Mouse (Mus musculus) heart, adult 2 months (tissue): ENCODE measurements around the gene Vil1. TPM values are rescaled to one million over a fixed set of nuclear protein-coding genes. Genes with fewer than 3 reads are reported as not detected.
A peak's percentile ranks its signal among the peaks of the same experiment; 100 is the strongest.

Experiments used
- DNase-seq, 2 experiments: peaks; one replicate each; pipeline ENCODE4 v3.0.0; 2021
- H3K27ac ChIP-seq: fragments of 200-600 bp; 2 replicates; pipeline ENCODE4 v1.8.1; 2022
- H3K27me3 ChIP-seq: fragments of 200-500 bp; 2 replicates; pipeline ENCODE4 v1.6.1; 2012; ENCODE audit warnings: mild to moderate bottlenecking, low read length, inconsistent platforms, mixed read lengths; ENCODE audit not compliant: control insufficient read depth, insufficient read depth
- H3K36me3 ChIP-seq: fragments of 200-500 bp; 2 replicates; pipeline ENCODE4 v1.6.1; 2012; ENCODE audit warnings: low read length, inconsistent platforms; ENCODE audit not compliant: control insufficient read depth, insufficient read depth
- H3K4me1 ChIP-seq: fragments of 200-500 bp; 2 replicates; pipeline ENCODE4 v1.6.1; 2011; ENCODE audit warnings: low read length; ENCODE audit not compliant: control insufficient read depth, insufficient read depth
- H3K4me3 ChIP-seq: fragments of 200-600 bp; 2 replicates; pipeline ENCODE4 v1.8.1; 2022
- H3K79me2 ChIP-seq: fragments of 200-500 bp; replicated peaks from 2 replicates; pipeline ENCODE4 v1.6.1; 2012; ENCODE audit warnings: mild to moderate bottlenecking, inconsistent platforms, low read length, moderate library complexity, mixed read lengths; ENCODE audit not compliant: control insufficient read depth, insufficient read depth
- H3K9ac ChIP-seq: fragments of 200-500 bp; 2 replicates; pipeline ENCODE4 v1.6.1; 2012; ENCODE audit warnings: low read depth, mild to moderate bottlenecking, control low read depth, inconsistent platforms, low read length, mixed read lengths
- CTCF ChIP-seq: fragments of 200-600 bp; IDR thresholded peaks from 2 replicates; pipeline ENCODE4 v1.8.1; 2022; ENCODE audit warnings: antibody characterized with exemption, mild to moderate bottlenecking, moderate library complexity
- EP300 ChIP-seq: fragments of 200-500 bp; IDR thresholded peaks from 2 replicates; pipeline ENCODE4 v1.6.1; 2011; ENCODE audit warnings: low read depth, low read length, control low read depth; ENCODE audit not compliant: insufficient read depth
- POLR2A ChIP-seq: fragments of 200-500 bp; IDR thresholded peaks from 2 replicates; pipeline ENCODE4 v1.6.1; 2011; ENCODE audit warnings: mild to moderate bottlenecking, low read depth, low read length, control low read depth; ENCODE audit not compliant: insufficient read depth
- WGBS: fragments of 180-500 bp; shearing (Covaris S2); methylation state at CpG from one replicate; pipeline ENCODE4 v1.1.7; 2018; 5-methylcytosine and 5-hydroxymethylcytosine counted together
- intact Hi-C: fragments of 180-260 bp; cut with DNase I; formaldehyde crosslinking; loops from one replicate; pipeline ENCODE4 v1.15.1; 2025
- polyA plus RNA-seq: library from polyadenylated mRNA; depleted of rRNA; stranded (reverse); fragments of >200 nt; gene quantifications from 2 replicates; pipeline ENCODE4 v1.2.3, GENCODE M21; 2012
- total RNA-seq, 2 experiments: library from RNA; stranded (reverse); gene quantifications; 2 replicates each; pipeline ENCODE4 v1.2.3; 2021

Gene Vil1
- total and polyA plus RNA-seq, 3 experiments, result 0.27 to 0.97 (median 0.80) TPM

GRCm38 (mm10) chr1:74385064-74385463, 24.1 kb upstream of the Vil1 start:
- H3K27ac ChIP-seq, result no peak overlapping the region
- no peaks in the 10 kb centered on the region for H3K36me3 ChIP-seq
- no peaks in the 10 kb centered on the region for H3K79me2 ChIP-seq
- H3K4me1 ChIP-seq, result no peaks in the 10 kb centered on the region; the same call in 1 of the 2 replicates
- no peak overlapping the region for H3K9ac ChIP-seq
- no peak for TF ChIP-seq CTCF
- no peak for TF ChIP-seq POLR2A
- TF ChIP-seq EP300, result no peak
- intact Hi-C loops, result no loop called here
- WGBS, result 94% methylated on average over 10 of the region's 10 CpGs
- DNase-seq, result no peak
- H3K27me3 ChIP-seq, result no peaks in the 10 kb centered on the region
- no peak overlapping the region for H3K4me3 ChIP-seq

DNA sequence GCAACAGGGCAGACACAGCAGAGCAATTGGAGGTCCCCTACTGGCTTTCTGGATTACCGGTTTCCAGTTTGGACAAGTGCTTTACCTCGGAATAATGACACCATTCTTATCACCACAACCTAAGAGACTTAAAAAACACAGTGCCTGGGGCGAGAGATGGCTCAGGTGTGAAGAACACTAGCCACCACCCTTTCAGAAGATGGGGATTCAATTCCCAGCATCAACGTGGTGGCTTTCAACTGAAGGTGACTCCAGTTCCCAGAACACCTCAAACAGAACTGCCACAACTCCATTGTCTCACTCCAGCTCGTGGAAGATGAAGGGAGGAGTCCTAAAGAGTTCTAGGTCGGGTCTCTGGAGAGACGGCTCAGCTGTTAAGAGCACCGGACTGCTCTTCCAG, 23.6 kb upstream of the Vil1 start:
- TF ChIP-seq POLR2A, result no peak
- no peak for TF ChIP-seq CTCF
- no peak for TF ChIP-seq EP300
- Histone ChIP-seq H3K27ac (no peak overlapping the region), H3K9ac (no peak overlapping the region), H3K4me1 (peaks cover 1% of the 10 kb centered on the region; the same call in 1 of the 2 replicates), H3K36me3 (no peaks in the 10 kb centered on the region), H3K79me2 (no peaks in the 10 kb centered on the region), H3K4me3 (no peak overlapping the region), H3K27me3 (no peaks in the 10 kb centered on the region)
- no peak for DNase-seq
- WGBS, result 79% methylated on average over 8 of the region's 8 CpGs
- intact Hi-C loops, result no loop called here

DNA sequence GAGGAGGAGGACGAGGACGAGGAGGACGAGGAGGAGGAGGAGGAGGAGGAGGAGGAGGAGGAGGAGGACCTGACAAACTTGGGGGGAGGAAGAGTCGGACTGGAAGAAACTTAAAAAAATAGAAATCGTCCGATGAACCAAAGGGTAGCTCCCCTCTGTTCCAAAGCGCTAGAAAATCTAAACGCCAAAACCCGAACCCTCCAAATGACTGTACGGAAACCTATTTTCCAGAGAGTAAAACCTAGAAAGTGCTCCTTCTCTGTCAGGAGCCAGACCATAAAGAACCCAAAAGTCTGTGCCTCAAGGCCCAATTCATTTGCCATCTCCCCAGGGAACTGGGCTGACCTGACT, 22.8 kb upstream of the Vil1 start:
- TF ChIP-seq EP300 (no peak), CTCF (no peak), POLR2A (no peak)
- Histone ChIP-seq H3K9ac (peak overlapping the region; percentile 88), H3K4me3 (peak overlapping the region; percentile 63), H3K27me3 (no peaks in the 10 kb centered on the region), H3K79me2 (no peaks in the 10 kb centered on the region), H3K4me1 (peaks cover 1% of the 10 kb centered on the region; the same call in 1 of the 2 replicates), H3K36me3 (no peaks in the 10 kb centered on the region), H3K27ac (peak overlapping the region; percentile 98)
- no peak for DNase-seq
- WGBS, result 34% methylated on average over 7 of the region's 10 CpGs
- intact Hi-C loops, result loop anchor here (2.0 kb wide), 1 partner anchor 74 kb away; no protein-coding TSS in a partner anchor

GRCm38 (mm10) chr1:74386714-74387385, 22.3 kb upstream of the Vil1 start:
- DNase-seq, result peak; percentile 96 to 98
- TF ChIP-seq POLR2A (peak; percentile 88), CTCF (peak; percentile 88), EP300 (0 out of 2 replicates have a peak, but pooled peaks have one; percentile 26)
- no peaks in the 10 kb centered on the region; the same call in 1 of the 2 replicates for H3K79me2 ChIP-seq
- no peaks in the 10 kb centered on the region for H3K36me3 ChIP-seq
- H3K27me3 ChIP-seq, result no peaks in the 10 kb centered on the region
- peaks cover 1% of the 10 kb centered on the region; the same call in 1 of the 2 replicates for H3K4me1 ChIP-seq
- intact Hi-C loops, result loop anchor here (2.0 kb wide), 1 partner anchor 74 kb away; no protein-coding TSS in a partner anchor
- peak overlapping the region; percentile 63 for H3K4me3 ChIP-seq
- peak overlapping the region; percentile 88 for H3K9ac ChIP-seq
- H3K27ac ChIP-seq, result peak overlapping the region; percentile 98
- WGBS, result under 1% methylated on average over 26 of the region's 26 CpGs

GRCm38 (mm10) chr1:74387386-74387988, 21.7 kb upstream of the Vil1 start:
- intact Hi-C loops, result loop anchor here (2.0 kb wide), 1 partner anchor 75 kb away; no protein-coding TSS in a partner anchor
- H3K9ac ChIP-seq, result peak overlapping the region; percentile 88
- no peaks in the 10 kb centered on the region for H3K36me3 ChIP-seq
- H3K27me3 ChIP-seq, result no peaks in the 10 kb centered on the region; the same call in 1 of the 2 replicates
- peak overlapping the region; percentile 98 for H3K27ac ChIP-seq
- peak overlapping the region; percentile 63 for H3K4me3 ChIP-seq
- 45% methylated on average over 15 of the region's 15 CpGs for WGBS
- TF ChIP-seq EP300 (no peak), POLR2A (no peak), CTCF (no peak)
- H3K4me1 ChIP-seq, result peaks cover 1% of the 10 kb centered on the region; the same call in 1 of the 2 replicates
- peak in 1 of 2 experiments; percentile 47 for DNase-seq
- peaks cover 5% of the 10 kb centered on the region; the same call in 1 of the 2 replicates for H3K79me2 ChIP-seq

DNA sequence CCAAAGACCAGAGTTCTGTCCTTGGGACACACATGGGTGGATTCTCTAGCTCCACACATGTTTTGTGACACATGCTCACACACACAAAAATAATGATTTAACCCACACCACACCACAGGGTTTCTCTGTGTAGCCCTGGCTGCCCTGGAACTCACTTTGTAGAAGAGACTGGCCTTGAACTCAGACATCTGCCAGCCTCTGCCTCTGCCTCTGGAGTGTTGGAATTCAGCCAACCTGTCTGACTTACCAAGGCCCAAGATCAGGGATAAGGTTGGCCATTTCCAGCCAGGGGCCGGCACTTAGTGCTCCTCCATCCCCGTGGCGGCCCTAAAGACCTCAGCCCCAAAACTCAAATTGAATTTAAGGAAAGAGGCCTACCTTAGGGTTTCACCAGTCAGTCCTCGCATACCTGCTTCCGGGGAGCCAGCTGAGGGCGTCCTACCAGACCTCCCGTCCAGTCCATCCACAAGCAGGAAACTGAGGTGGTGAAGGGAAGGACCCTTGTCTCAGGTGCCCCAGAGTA, 20.7 kb upstream of the Vil1 start:
- peaks cover 7% of the 10 kb centered on the region; the same call in 1 of the 2 replicates for H3K79me2 ChIP-seq
- H3K4me1 ChIP-seq, result peaks cover 1% of the 10 kb centered on the region; the same call in 1 of the 2 replicates
- no peak for TF ChIP-seq EP300
- no peak for TF ChIP-seq POLR2A
- DNase-seq, result no peak
- intact Hi-C loops, result loop anchor here (2.0 kb wide), 1 partner anchor 56 kb away; no protein-coding TSS in a partner anchor
- peak overlapping the region; percentile 98 for H3K27ac ChIP-seq
- H3K9ac ChIP-seq, result no peak overlapping the region
- no peaks in the 10 kb centered on the region; the same call in 1 of the 2 replicates for H3K27me3 ChIP-seq
- H3K36me3 ChIP-seq, result no peaks in the 10 kb centered on the region
- no peak overlapping the region for H3K4me3 ChIP-seq
- WGBS, result 81% methylated on average over 7 of the region's 7 CpGs
